Mouse (Mus musculus): ENCODE data around the gene Zfp507.

The Zfp507 gene

DNA sequence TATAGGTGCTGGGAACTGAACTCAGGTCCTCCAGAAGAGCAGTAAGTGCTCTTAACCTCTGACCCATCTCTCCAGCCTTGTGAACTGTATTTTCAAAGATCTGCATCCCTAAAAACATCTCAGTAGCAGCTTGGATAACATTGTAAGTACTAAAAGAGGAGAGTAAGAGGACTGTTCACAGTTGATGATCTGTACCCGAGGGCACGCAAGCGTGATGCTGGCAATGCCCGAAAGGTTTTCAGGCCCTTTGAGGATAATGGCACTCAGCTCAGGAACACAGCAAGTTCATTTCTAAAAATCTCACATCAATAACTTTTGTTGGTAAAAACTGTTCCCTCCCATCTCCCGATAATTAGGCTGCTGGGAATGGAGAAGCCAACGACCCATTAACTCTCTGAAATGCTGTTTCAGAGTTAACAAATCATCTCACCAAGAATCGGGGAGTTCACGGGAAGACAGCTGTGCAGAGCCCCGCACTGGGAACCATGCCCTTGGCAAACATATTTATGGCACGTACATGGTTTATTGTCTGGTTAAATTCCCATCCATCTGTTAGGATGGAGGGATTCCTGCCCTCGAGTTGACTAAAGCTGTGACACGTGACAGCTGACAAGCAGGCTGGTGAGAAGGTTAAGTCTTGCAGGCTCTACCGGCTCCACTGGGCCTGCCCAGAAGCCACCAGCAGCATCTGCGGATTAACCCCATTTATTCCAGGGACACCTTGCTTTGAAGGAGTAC, 69.3 kb downstream of the Zfp507 start:
- DNase-seq (ENCODE audit: low spot score): no peak

DNA sequence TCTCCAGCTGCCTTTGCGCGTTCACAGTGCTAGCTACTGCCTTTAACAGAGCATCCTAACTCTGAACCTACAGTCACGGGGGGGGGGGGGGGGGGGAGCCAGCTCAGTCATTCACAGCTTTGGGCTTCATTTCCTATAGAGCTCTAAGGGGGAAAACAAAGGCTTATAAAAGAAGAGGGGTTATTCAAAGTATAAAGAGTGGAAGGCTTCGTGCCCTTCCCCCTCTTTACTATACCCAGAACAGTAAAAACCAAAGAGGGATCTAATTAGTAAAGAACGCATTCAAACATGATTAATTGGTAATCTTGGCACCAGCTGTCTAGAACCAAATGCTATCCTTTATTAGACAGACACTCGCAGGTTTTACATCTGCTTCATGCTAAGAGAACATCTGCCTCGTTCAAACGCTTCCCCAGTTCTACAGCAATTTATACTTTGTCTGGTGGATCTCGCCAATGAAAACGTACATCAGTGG, 70.2 kb downstream of the Zfp507 start:
- no peak for DNase-seq (ENCODE audit: low spot score)

DNA sequence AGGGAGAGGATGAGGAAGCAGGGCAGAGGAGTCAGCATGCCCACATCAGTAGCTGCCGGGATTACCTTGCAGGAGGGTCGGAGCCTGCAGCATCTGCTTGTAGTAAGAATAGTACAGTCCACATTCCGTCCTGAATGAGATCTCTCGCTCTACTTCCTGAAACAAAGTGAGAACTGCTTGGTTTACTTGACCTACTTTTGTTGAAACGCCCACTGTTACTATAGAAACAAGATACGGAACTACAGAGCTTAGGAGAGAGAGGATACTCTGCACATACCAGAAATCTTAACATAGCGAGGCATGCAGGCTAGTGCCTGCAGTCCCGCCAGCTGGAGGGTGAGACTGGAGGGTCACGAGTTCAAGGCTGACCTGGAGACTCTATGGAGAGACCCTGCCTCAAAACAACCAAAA, 73.2 kb downstream of the Zfp507 start:
- DNase-seq (ENCODE audit: low spot score): no peak

DNA sequence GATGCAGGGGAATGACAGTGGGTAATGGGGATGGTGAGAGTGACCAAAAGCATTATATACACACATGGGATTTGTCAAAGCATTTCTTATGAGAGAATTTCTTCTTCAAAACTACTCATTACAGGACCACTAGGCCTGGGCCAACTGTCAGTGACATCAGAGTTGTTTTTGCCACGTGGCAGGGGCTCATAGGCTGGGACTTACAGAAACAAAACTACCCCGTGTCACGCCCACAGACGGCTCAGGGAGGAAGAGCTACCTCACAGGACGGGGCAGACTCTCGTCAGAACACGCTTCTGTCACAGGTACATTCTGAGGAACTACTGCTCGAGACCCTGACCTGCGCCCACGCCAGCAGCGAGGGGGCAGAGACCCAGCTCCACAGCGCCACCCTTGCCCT, 74.4 kb downstream of the Zfp507 start:
- DNase-seq (ENCODE audit: low spot score): no peak

DNA sequence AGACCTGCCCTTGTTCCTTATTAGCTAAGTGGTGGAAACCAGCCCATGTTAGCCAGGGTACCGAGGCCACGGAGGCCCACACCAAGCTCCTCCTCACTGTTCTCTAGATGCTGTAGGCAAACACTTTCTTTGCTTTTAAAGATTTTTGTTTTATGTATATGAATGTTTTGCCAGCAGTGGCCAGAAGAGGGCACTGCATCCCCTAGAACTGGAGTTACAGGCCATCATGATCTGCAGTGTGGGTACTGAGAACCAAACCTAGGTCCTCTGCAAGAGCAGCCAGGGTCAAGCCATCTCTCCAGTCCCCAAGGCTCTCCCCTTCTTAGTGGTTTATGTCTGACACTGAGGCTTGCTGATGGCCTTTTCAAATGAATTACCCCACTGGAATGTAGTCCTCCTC, 79.8 kb downstream of the Zfp507 start:
- no peak for DNase-seq (ENCODE audit: low spot score)
